Mouse (Mus musculus): ENCODE measurements around the gene Hoxd8. TPM values are rescaled to one million over a fixed set of nuclear protein-coding genes. Genes with fewer than 3 reads are reported as not detected.

Hoxd8 gene
- polyA plus RNA-seq, 1 experiment from 2014 or later = 2.7 TPM

DNA sequence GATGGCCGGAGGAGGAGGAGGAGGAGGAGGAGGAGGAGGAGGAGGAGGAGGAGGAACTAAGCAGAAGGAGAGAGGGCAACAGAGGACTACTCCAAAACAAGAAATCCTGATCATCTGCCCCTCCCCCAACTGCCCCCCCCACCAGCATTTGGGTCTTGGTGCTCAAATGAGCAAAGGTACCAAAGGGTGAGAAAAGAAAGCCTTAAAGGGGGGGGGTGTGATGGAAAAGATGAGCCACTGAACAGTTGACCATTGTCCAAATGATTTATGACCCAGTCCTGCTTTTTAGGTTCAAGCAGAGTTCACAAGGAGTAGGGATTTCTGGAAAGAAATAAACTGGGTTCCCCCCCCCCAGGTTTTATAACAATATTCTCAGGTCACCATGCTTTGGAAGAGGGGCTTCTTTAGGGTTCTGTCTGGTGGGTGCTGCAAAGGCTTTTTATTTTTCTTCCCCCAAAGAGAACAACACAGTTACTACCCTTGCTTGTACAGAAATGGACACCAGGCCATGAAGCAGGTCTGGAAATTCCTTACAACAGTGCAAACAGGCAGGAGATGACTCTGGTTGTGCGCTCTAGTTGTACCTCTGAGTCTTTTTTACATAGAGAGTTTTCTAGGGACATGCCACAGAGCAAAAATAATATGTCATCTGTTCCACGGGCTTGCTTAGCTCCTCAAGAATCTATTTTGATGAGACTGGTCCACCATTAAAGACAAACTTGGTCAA, 37.0 kb downstream of the Hoxd8 start:
- Histone ChIP-seq H3K36me3 (ENCODE audit: control insufficient read depth, insufficient read depth) (no peaks in the 10 kb centered on the region), H3K4me1 (replicated peaks; ENCODE audit: control insufficient read depth, insufficient read depth, low read length) (no peaks in the 10 kb centered on the region), H3K9ac (ENCODE audit: low read depth, low read length) (no peak overlapping the region), H3K4me3 (ENCODE audit: low read depth, low read length) (no peak overlapping the region), H3K4me2 (replicated peaks; ENCODE audit: low read depth) (no peak overlapping the region), H3K9me3 (ENCODE audit: control insufficient read depth) (no peaks in the 10 kb centered on the region), H3K27ac (ENCODE audit: low read depth, low read length) (no peak overlapping the region), H3K27me3 (replicated peaks; ENCODE audit: control insufficient read depth, insufficient read depth, low read length) (peaks cover 83% of the 10 kb centered on the region)
- no peak for TF ChIP-seq CTCF (IDR thresholded peaks at IDR 0.05; ENCODE audit: low read depth)
- 50% methylated on average over 2 of the region's 3 CpGs for WGBS
- no peak for ATAC-seq

DNA sequence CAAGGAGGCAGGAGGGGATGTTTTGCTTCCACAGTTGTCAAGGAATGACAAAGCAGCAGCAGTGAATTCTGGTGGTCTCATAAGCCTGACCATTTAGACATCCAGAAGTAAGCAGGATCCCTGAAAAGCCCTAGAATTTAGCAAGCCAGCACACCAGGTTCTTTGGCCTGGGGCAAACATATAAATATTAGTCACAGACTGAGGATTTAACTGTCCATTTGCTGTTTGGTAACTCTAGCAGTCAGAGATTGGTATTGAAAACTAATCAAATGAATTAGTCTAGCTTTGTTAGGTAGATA, 37.5 kb downstream of the Hoxd8 start:
- Histone ChIP-seq H3K4me3 (ENCODE audit: low read depth, low read length) (no peak overlapping the region), H3K36me3 (ENCODE audit: control insufficient read depth, insufficient read depth) (no peaks in the 10 kb centered on the region), H3K9ac (ENCODE audit: low read depth, low read length) (no peak overlapping the region), H3K27ac (ENCODE audit: low read depth, low read length) (no peak overlapping the region), H3K27me3 (replicated peaks; ENCODE audit: control insufficient read depth, insufficient read depth, low read length) (peaks cover 83% of the 10 kb centered on the region), H3K9me3 (ENCODE audit: control insufficient read depth) (no peaks in the 10 kb centered on the region), H3K4me2 (replicated peaks; ENCODE audit: low read depth) (no peak overlapping the region), H3K4me1 (replicated peaks; ENCODE audit: control insufficient read depth, insufficient read depth, low read length) (no peaks in the 10 kb centered on the region)
- no peak for TF ChIP-seq CTCF (IDR thresholded peaks at IDR 0.05; ENCODE audit: low read depth)
- no peak for ATAC-seq

DNA sequence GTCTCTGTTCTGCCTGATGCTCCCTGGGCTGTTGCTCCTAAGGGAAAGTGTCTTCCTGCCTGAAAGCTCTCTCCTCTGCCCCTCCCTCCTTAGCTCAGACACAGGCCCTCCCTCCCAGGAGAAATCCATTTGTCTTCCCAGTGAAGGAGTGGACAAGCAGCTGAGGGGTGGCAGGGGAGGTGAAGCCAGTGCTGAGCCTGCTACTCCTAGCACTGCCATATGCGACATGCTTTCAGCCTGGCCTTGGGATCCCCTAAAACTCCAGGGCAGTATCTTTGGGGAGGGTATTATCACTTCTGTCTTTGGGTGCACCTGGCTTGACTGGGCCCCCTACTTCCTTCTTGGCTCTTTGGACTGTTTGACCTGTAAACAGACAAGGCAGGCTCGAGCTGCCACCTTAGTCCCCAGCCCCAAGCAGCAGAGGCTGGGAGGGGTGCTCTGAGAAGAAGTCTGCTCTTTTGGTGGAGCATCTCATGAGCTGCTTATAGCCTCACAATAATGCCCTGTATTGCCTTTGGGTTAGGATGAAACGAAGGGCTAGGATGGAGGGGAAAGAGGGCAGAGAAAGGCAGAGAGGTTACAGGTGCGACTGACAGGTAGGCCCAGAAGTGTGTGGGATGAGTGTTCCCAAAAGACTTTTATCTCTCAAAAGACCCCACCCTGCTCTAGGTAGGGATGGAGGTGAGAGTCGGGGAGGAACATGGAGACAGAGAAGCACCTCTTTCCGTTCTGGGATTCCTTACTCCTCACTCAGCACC, 41.3 kb downstream of the Hoxd8 start:
- Histone ChIP-seq H3K4me2 (replicated peaks; ENCODE audit: low read depth) (no peak overlapping the region), H3K9ac (ENCODE audit: low read depth, low read length) (no peak overlapping the region), H3K9me3 (ENCODE audit: control insufficient read depth) (no peaks in the 10 kb centered on the region), H3K27me3 (replicated peaks; ENCODE audit: control insufficient read depth, insufficient read depth, low read length) (peaks cover 84% of the 10 kb centered on the region), H3K4me3 (ENCODE audit: low read depth, low read length) (no peak overlapping the region), H3K4me1 (replicated peaks; ENCODE audit: control insufficient read depth, insufficient read depth, low read length) (no peaks in the 10 kb centered on the region), H3K27ac (ENCODE audit: low read depth, low read length) (no peak overlapping the region), H3K36me3 (ENCODE audit: control insufficient read depth, insufficient read depth) (no peaks in the 10 kb centered on the region)
- ATAC-seq = no peak
- TF ChIP-seq CTCF (IDR thresholded peaks at IDR 0.05; ENCODE audit: low read depth) = no peak
- 31% methylated on average over 6 of the region's 6 CpGs for WGBS

DNA sequence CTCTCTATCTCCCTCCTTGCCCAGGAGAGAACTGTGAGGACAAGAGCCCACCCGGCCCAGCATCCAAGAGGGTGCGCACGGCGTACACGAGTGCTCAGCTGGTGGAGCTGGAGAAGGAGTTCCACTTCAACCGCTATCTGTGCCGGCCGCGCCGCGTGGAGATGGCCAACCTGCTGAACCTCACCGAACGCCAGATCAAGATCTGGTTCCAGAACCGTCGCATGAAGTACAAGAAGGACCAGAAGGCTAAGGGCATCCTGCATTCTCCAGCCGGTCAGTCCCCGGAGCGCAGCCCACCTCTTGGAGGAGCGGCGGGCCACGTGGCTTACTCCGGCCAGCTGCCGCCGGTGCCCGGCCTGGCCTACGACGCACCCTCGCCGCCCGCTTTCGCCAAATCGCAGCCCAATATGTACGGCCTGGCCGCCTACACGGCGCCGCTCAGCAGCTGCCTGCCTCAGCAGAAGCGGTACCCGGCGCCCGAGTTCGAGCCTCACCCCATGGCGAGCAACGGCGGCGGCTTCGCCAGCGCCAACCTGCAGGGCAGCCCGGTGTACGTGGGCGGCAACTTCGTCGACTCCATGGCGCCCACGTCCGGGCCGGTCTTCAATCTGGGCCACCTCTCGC, 42.0 kb downstream of the Hoxd8 start:
- no peak overlapping the region for H3K9ac ChIP-seq (ENCODE audit: low read depth, low read length)
- no peak for ATAC-seq
- H3K27ac ChIP-seq (ENCODE audit: low read depth, low read length) = no peak overlapping the region
- peak overlapping the region; percentile 16 for H3K4me3 ChIP-seq (ENCODE audit: low read depth, low read length)
- H3K4me1 ChIP-seq (replicated peaks; ENCODE audit: control insufficient read depth, insufficient read depth, low read length) = no peaks in the 10 kb centered on the region
- H3K4me2 ChIP-seq (replicated peaks; ENCODE audit: low read depth) = peak overlapping the region; percentile 17
- 26% methylated on average over 56 of the region's 58 CpGs for WGBS
- no peak for TF ChIP-seq CTCF (IDR thresholded peaks at IDR 0.05; ENCODE audit: low read depth)
- no peaks in the 10 kb centered on the region for H3K9me3 ChIP-seq (ENCODE audit: control insufficient read depth)
- H3K27me3 ChIP-seq (replicated peaks; ENCODE audit: control insufficient read depth, insufficient read depth, low read length) = peaks cover 88% of the 10 kb centered on the region
- H3K36me3 ChIP-seq (ENCODE audit: control insufficient read depth, insufficient read depth) = no peaks in the 10 kb centered on the region

DNA sequence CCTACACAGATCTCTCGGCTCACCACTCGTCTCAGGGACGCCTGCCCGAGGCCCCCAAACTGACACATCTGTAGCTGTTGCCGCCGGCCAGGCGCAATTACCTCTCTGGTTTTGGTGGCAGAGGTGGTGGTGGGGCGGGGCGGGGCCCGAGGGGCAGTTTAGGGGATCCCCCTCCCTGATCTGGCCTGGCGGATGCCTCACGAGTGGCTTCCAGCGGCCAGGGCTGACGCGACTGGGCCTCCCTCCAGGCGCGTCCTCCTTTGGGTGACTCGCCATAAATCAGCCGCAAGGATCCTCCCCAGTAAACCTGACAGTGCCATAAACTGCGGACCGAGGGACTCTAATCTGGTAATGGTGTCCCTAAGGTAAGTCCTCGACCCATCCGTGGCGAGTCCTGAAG, 42.6 kb downstream of the Hoxd8 start:
- Histone ChIP-seq H3K4me3 (ENCODE audit: low read depth, low read length) (peak overlapping the region; percentile 16; the same call in 1 of the 2 replicates), H3K36me3 (ENCODE audit: control insufficient read depth, insufficient read depth) (no peaks in the 10 kb centered on the region), H3K4me1 (replicated peaks; ENCODE audit: control insufficient read depth, insufficient read depth, low read length) (no peaks in the 10 kb centered on the region), H3K4me2 (replicated peaks; ENCODE audit: low read depth) (peak overlapping the region; percentile 17; the same call in 1 of the 2 replicates), H3K9ac (ENCODE audit: low read depth, low read length) (no peak overlapping the region), H3K9me3 (ENCODE audit: control insufficient read depth) (no peaks in the 10 kb centered on the region), H3K27me3 (replicated peaks; ENCODE audit: control insufficient read depth, insufficient read depth, low read length) (peaks cover 88% of the 10 kb centered on the region), H3K27ac (ENCODE audit: low read depth, low read length) (no peak overlapping the region)
- no peak for TF ChIP-seq CTCF (IDR thresholded peaks at IDR 0.05; ENCODE audit: low read depth)
- ATAC-seq = no peak
- WGBS = 20% methylated on average over 24 of the region's 24 CpGs

DNA sequence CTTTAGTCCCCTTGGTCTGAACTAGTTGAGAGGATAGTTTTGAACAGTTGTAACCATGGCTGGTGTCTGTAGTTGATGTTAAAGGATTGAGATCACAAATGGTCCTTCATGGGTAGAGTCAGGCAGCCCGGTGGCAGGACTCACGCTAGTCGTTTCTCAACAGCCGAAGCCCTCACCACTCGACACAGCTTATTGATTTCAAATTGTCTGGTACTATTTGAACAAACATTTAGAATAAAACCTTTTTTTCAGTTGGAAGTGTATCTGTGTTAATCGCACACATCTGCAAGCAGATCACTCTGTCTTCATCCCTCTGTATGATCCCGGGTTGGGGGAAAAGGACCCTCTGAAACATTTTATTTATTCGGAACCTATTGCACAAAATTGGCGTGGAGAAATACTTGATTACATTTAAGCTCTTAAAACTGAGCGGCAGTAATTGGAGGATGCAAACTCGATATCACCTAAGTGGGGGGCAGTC, 43.3 kb downstream of the Hoxd8 start:
- no peak overlapping the region for H3K27ac ChIP-seq (ENCODE audit: low read depth, low read length)
- no peaks in the 10 kb centered on the region for H3K9me3 ChIP-seq (ENCODE audit: control insufficient read depth)
- H3K4me1 ChIP-seq (replicated peaks; ENCODE audit: control insufficient read depth, insufficient read depth, low read length) = no peaks in the 10 kb centered on the region
- ATAC-seq = no peak
- no peak overlapping the region for H3K4me2 ChIP-seq (replicated peaks; ENCODE audit: low read depth)
- H3K36me3 ChIP-seq (ENCODE audit: control insufficient read depth, insufficient read depth) = no peaks in the 10 kb centered on the region
- 53% methylated on average over 11 of the region's 11 CpGs for WGBS
- TF ChIP-seq CTCF (IDR thresholded peaks at IDR 0.05; ENCODE audit: low read depth) = no peak
- no peak overlapping the region for H3K4me3 ChIP-seq (ENCODE audit: low read depth, low read length)
- H3K9ac ChIP-seq (ENCODE audit: low read depth, low read length) = no peak overlapping the region
- peaks cover 89% of the 10 kb centered on the region for H3K27me3 ChIP-seq (replicated peaks; ENCODE audit: control insufficient read depth, insufficient read depth, low read length)
